Mouse (Mus musculus) cerebellum, adult (tissue): ENCODE measurements at regions not wholly inside any gene's neighbourhood (a gene's known extent, or its start where the extent isn't known, plus 50 kb on each side); places are given as distances from the start of the nearest gene placed in this dataset.

Experiments
- ATAC-seq: cut with Nextera tagmentation; 2 replicates; pipeline ENCODE4 v1.9.2; 2017; ENCODE audit warnings: mild to moderate bottlenecking, moderate library complexity, mixed read lengths; ENCODE audit not compliant: insufficient number of reproducible peaks, low FRiP score, low TSS enrichment

DNA sequence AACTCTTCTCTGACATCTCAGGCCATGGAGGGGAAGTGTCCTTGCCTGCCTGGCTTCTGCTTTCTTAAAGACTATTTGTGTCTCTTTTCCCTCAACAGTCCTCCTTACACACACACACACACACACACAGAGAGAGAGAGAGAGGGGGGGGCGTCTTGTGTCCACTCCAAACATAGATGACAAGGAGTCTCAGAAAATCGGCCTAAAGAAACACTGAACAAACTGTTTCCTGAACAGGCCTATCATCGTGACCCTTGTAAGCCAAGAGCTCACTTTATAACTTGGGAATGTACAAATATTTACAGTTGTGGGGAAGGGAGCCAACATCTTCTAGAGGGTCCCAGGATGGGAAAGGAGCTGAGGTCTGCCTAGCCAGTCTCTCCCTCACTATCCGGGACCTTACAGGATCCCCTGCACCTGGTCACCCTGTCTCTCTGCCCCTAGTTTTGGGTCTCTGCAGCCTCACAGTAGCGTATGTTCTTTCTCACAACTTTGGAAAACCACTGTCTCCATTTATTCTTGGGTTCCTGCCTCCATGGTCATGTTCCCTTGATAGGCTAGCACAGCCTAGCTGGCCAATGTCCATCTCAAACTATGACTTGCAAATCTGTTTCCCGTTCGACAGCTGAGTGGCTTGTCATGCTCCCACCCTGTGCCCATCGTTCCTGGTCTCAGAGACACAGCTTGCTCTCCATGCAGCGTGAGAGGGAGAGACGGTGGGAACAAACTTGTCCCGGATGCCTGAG lies 204.9 kb upstream of the Tle3 start:
- ATAC-seq, result no peak

DNA sequence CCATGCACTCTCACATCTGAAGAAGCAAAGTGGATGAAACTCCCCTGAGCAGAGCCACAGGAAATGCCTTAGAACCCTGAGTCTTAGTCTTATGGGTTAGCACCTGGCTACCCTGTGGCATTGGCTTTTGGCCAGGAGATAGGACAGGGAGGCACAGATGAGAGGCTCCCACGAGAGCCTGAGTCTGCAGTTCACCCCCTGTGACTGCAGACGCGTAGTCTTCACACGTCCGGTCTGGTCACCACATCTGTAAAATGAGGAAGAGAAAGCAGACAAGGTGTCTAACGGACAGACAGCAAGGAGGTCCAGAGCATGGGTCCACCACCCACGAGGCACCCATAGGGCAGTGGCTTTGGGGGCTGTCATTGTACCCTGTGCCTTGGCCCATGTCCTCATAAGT lies 203.2 kb upstream of the Tle3 start:
- ATAC-seq, result no peak

DNA sequence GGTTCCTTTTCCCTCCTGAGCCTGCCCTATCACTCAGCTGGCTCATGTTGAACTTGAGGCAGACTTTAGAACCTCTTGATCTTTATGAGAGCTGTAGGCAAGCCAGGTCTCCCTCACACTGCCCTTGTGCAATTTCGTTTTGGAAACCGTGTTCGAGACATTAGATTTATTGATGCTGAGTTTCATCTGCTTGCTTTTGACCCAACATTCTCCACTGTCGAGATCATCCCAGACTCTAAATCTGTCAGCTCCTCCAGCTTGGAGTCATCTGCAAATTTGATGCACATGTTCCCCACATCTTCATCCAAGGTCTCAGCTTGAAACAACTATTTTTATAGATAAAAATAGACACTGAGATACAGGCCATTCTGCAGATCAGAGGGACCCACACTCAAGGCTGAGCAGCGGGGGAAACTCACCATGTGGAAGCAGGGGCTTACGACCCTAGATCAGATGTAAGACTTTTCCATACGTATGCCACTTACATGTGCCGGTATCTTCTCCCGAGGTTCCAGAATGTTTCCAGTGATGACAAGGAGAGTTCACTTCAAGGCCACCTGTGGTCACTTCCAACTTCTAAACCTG lies 202.6 kb upstream of the Tle3 start:
- no peak for ATAC-seq

DNA sequence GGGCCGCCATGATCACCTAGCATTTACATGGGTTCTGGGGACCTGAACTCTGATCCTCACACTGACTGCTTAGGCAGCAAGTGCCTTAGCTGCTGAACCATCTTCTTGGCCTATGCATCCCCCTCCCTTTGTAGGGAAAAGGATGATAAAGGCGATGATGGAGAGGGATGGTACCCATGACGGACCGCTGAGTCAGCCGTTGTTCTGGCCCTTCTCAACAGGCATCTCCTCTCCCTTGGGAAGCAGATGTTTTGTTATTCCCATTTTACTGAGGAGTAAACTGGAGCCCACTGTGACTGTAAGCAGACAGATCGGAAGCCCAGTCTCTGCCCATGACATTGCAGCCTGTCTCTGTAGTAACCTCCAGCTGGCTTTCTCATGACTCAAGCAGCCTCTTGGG lies 201.2 kb upstream of the Tle3 start:
- ATAC-seq, result no peak

DNA sequence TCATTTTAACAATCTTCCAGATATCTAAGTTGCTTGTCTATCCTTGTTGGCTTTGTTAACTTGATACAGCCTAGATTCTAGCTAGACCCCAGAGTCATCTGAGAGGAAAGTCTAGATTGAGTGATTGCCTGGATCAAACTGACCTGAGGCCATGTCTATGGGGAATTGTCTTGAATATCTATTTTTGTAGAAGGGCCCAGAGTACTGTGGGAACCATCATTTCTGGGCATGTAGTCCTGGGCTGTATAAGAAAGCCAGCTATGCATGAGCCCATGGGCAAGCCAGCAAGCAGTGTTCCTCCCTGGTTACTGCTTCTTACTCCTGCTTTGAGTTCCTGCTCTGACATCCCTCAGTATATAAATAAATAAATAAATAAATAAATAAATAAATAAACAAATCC lies 199.7 kb upstream of the Tle3 start:
- no peak for ATAC-seq

DNA sequence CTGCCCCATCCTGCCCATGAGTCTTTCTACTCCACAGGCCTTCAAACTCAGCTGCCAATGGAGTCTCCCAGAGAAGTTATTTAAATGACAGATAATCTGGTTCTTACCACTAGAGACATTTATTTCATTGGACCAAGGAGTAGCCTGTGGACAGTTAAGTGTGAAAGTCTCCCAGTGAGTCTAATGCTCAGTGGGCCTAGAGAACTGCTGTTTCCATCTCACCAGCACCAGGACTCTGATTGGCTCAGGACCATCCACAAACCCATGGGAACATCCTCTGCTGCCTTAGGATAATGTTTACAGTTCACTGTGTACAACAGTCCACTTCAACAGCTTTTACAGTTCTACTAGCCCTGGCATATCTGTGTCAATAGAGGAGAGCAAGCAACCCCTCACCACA lies 198.6 kb upstream of the Tle3 start:
- no peak for ATAC-seq

DNA sequence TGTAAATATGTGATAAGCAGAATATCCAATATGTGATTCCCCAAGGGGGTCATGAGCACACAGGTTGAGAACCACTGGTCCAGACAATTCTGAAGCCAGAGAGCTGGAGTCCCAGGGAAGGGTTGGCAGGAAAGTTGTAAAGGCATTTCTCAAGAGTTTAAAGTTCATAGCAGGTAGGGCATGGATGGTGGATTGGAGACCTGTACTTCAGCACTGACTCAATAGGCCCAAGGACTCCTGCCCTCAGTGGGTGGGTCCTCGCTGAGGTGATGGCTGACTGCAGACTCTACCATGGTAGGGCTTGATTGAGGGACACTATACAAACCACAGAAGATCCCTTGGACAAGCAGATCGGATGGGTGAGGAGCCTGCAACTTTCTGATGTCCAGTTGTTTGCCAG lies 196.8 kb upstream of the Tle3 start:
- no peak for ATAC-seq

DNA sequence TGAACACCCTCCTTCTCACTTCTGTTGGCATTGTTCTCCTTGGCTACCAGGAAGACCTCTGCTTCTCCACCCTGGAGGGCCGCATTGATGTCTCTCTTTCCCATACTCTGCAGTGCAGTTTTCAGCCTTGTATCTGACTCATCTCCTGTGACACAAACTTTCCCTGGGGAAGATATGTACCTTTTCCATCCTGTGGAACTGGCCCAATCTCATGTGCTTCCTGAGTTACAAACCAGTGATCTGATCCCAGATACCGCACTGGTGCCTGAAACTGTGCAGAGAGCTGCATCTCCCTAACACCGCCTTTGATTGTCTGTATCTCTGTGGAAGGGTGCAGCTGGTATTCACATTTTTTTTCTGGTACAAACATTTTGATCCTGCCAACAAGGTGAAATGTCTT lies 195.3 kb upstream of the Tle3 start:
- ATAC-seq, result no peak

DNA sequence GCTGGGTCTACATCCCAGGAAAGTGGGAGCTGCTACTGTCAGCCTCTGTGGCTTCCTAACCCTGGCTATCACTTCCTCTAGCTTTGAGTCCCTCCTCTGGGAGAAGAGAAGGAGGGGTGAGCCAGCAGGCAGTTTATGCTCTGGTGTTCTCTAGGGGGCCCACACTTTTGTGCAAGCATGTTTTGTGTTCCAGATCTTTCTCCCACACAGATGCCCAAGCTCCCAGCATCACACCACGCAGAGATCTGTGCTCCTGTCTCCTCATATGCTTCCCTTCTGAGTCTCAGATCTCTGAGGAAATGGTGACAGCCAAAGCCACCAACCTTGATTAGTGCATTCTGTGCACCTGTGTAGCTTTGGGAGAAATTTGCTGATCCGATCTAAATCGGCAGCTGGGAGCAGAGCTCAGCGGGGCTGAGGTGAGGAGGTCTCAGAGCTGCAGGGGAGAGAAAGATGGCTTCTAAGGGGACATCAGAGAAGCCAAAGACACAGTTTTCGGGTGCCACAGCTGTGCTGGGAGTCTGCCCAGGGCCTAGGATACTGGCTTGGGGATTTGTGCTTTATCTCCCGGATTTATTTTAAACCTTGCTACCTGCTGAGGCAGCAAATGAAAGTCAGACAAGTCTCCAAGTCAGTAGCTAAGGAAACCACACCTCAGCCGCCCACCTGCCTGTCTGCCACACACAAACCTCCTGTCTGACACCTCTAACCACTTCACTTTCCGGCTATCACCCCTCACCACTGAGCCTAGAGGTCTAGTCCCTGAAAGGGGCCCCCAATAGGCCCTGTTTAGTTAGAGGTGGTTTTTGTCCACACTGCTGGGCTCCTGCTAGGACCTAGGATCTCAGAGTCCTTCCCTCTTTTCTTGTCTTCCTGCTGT lies 185.4 kb upstream of the Tle3 start:
- ATAC-seq, result no peak

DNA sequence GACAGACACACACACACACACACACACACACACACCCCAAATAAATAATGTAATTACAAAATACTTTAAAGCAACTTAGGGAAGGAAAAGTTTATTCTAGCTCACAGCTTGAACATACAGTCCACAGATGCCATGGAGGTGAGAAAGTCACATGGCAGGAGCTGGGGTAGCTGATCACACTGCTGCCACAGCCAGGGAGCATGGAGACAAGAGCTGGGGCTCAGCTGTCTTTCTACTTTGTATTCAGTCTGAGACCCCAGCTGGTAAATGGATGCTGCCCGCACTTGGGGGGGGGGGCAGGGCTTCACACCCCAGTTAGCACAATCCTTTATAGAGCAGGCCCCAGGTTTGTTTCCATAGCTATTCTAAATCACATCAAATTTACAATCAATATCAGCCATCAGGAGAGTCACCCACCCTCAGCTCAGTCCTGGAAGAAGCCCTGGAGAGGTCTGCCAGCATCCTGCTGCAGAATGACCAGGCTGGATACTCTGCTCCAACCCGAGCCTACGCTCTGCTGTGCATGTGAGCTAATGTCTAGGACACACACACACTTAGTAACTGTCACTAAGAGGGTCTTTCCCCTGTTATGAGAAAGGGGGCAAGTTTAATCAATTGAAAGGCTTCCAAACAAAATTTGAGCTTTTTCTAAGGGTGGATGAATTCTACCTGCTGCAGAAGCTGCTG lies 184.3 kb upstream of the Tle3 start:
- ATAC-seq, result no peak

DNA sequence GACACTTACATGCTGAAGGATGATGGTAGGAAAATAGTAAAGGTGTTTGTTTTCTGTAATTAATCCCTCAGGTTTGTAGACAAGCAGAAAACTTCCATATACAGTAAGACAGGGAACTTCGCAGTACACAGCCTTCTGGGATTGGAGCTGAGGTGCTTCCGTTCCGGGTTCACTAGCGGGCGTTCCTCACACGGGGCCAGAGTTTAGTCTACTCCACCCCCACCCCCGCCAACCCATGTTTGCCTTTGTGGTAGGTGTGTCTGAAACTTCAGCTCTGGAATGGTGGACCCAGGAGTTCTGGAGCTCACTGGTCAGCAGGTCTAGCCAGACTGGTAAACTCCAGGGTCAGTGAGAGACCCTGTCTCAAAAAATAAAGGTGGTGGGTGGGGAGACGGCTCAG lies 182.9 kb upstream of the Tle3 start:
- ATAC-seq, result no peak

DNA sequence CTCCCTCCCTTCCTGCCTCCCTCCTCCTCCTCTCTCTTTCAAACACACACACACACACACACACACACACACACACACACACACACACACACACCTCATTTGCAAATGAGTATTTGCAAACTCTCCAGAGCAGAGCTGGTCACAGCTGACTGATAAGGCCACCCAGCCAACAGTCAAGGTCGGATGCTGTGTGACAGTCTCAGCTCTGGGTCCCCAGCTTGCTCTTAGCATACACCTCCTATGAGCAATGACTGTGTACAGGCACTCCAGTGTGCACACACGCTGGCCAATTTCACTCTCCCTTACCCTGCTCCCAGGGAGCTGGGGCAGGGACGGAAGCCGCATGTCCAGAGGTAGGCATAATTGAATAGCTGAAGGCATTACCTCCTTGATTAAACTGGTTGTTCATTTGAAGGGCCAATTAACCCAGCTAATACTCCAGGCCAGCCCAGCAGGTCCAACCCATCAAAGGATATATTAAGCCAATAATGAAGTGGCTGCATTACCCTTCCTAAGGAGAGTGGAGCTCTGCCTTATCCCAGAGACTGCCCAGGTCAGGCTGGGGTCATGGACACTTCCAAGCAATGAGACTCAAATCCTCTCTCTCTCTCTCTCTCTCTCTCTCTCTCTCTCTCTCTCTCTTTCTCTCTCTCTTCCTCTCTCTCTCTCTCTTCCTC lies 173.0 kb upstream of the Tle3 start:
- ATAC-seq, result no peak

DNA sequence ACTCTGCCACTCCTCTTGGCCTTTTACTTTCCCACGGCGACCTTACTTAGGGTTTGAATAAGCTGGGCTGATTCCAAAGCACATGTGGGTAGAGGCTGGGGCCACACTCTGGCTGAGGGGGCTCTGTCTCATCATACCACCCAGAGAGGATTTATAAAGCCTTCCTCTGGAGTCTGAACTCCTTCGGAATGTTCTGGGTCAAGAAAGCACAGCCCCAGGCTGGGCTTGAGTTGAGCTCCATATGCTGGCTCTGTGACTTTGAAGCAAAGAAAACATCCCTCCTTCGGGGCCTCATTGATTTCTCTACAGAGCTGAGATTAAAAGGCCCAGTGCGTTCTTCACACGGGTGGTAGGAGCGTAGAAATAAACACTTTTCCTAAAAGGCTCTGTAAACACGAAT lies 172.3 kb upstream of the Tle3 start:
- ATAC-seq, result no peak

DNA sequence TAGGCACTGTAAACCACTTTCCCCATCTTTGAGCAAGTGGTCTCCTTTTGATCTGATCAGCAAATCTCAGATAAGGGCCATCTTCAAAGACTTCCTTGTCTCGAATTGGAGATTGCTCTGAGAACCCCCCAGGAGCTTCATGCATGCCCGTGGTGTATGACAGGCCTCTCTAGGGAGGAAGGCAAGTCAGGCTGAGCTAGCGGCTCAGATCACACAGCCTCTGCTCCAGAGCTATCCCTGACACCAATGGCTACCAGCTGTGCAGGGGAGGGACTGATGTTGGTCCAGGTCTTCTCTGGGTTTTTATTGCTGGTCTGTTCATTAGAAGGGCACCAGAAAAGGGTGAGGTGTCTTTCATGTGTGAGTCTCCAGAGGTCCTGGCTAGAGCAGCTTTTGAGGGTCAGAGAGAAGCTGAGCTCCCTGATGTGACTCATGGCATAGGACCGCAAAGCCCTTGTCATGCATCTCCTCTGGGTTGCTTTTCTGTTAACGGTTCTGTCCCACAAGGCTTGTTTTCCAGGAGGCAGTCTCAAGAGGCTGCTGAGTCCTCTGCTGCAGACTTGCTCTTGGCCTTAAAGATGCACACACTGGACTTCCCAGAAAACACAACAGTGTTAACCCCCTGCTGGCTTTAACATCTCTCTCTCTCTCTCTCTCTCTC lies 171.7 kb upstream of the Tle3 start:
- ATAC-seq, result no peak

DNA sequence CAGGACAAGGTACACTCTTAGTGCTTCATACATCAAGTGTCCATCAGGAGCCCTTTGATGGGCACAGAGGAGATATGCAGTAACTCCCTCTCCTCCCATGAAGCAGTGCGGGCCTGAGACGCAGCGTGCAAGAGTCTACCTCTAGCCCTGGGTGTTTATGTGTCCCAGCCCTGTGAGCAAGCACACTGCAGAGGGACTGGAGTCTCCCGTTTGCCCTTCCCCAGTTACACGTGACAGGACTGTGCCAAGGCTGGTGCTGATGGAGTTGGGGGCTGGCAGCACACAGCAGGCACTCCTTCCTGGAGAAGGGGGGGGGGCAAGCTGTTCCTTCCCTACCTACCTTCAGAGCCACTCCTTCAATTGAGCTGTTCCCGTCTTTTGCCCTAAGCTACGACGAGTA lies 167.1 kb upstream of the Tle3 start:
- ATAC-seq, result no peak

DNA sequence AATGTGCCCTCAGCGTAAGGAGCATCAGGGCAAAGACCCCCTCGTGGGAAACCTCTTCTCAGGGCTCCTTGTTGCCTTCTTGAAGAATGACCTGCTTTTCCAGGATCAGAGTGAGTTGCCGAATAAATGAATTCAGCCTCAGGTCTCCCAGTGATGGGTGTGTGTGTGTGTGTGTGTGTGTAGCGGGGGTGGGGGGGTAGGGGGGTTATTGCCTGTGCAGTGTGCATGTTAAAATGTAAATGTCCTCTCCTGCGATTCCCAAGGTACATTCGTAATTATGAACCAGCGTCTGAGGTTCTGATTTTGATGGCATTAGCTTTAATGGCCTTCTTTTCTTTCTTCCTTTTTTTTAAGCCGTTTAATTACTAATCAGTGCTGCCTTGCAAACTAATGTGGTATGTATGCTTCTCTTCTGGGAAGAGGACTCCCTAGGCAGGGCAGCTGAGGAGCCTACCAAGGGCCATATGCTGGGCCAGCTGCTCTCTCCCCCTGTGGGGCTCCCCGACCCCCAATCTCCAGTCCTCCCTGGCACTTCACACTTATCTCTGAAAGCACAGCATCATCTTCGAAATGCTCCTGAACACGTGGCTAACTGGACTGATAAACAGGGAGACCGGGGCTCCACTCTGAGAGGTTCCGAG lies 165.3 kb upstream of the Tle3 start:
- no peak for ATAC-seq

DNA sequence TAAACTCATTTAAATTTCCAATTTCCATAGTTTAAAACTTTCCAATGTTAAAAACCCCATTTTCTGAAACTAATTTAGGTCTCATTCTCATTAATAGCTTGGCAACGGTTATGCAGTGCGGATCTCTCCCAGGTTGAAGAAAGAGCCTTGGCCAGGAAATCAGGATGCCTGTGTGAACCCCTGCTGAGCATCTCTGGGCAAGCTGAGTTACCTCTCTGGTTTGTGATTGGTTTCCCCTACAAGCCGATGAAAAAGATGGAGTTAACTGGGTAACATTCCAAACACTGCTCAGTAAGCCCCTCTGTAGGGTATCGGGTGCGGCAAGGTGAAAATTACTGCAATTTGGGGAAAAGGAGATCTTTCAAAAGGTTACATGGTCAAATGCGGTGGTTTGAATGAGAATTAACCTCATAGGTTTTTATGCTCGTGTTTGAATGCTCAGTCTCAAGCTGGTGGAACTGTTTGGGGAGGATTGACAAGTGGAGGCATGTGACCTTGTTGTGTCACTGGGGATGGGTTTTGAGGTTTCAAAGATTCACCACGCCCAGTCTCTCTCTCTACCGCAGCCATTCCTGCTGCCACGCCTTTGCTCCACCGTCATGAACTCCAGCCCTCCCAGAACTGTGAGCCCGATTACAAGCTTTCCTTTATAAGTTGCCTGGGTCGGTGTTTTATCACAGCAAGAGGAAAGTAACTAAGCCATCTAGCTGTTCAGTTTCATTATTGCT lies 164.6 kb upstream of the Tle3 start:
- no peak for ATAC-seq

DNA sequence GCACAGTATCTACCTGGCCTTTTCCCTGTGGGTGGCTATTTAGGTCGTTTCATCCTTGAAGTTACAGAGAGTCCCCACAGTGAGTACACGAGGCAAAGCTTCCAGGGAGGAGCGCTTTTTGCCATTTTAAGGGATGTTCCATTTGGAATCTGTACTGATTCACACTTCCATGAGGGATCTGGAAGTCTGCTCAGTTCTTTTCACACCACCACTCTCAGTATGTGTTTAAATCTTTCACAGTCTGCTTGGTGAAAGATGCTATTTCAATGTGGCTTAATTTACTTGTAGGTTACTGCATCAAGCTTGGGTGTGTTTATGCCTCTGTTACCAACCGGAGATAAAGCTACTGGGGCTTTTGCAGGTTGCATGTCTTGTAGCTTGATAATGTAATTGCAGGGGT lies 160.5 kb upstream of the Tle3 start:
- ATAC-seq, result no peak

DNA sequence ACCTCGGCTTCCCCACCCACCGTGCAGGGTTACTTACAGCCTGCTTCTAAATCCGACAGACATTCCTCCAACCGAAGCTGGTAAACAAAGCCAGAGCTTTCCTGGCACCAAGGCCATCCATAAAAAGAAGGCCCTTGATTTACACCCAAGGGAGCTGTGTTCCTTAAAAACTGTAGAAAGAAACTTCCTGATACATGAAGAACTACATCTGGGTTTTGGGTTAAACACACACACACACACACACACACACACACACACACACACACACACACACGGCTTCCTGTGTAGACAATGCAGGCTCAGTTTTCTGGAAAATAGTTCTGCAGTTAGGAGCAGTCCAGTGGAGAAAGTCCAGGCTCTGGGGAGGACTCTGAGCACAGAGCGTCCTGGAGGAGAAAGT lies 157.2 kb upstream of the Tle3 start:
- ATAC-seq, result no peak
